Mouse (Mus musculus): ENCODE measurements around the gene Vps54.
"Not testable (repeated sequence)": the region's sequence is repeated elsewhere in the genome, so short reads cannot be mapped to it uniquely, and the experiment has no call there.

The Vps54 gene

DNA sequence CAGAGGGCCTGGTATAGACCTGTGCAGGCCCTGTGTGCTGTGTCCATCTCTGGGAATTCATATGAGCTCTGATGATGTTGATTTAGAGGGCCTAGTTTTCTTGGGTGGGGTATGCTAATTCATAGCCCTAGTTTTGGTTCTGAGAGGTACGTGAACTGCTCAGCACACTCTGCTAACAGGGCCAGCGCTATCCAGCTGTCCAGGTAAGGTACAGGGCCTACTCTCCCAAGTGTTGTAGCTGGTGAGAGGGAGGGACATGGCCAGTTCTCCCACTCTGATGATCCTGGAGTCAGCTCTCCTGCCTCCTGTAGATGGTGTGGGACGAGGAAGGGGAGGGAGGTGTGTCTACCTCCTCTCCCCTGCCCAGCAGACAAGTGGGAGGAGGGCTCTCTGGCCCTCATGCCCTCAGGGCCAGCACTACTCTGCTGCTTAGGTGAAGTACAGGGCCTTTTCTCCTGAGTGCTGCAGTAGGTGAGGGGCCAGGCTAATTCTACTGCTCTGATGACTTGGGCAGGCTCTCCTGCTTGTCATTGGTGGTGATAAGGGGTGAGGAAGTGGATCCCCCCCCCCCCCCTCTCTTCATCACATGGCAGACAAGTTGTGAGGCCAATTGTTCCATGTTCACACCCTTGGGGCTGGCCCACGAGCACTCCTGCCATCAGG, 8.3 kb downstream of the Vps54 start:
- no peak for DNase-seq

- no peak for DNase-seq
Measured at GRCm38 (mm10) chr11:21247940-21248339, 8.9 kb downstream of the Vps54 start.

DNA sequence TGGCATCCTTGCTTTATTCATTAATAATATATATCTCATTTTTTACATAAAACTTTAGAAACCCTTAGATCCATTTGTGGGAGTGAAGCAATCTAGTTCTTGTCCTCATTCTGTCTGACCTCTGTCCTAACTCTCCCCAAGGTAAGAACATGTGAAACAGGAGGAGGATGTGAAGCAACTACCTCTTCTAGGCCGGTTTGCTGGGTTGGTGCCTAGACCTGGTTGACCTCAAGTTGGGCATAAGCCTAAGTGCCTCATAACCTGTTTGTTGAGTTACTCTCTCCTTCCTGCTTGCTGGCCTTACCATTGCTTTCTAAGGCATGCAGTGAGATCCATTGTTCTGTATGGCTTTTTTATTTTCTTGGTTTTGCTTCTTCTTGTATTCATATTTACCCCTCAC, 11.3 kb downstream of the Vps54 start:
- no peak for DNase-seq

GRCm38 (mm10) chr11:21258611-21259010, 19.5 kb downstream of the Vps54 start:
- DNase-seq = peak; percentile 4

DNA sequence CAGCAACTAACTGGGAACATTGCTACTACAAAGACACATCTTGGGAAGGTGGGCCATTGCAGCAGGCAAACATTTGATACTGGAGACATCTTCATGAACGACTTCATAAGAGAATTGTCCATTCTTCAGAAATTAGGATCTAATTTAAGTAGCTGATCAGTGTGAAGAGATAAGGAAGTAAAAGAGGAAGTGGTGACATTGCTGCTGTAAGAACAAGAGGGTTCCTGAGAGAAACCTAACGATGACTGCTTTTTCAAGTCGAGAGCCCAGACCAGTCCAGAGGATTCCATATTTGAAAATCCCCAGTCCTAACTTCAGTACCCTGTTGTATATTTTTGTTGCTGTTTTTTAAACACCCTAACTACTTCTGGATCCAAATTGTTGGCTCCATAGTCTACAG, 26.3 kb downstream of the Vps54 start:
- no peak for DNase-seq

DNA sequence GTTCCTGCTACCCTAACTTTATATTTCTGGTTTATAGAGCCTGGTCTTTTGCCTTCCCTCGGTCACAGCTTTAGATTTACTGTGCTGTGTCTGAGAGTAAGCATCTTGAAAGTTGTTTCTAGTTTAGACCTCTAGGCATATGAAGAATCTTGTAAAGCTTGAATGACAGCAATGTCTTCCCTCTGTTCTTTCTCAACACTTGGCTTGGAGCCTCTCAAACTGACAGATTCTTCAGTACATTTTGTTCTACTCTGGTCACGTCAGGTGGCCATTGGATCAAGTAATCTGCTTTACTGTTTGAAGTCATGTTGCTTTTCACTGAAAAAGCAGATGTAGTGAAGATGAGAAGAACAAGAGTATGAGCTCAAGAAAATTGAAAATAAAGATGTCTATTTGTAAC, 37.1 kb downstream of the Vps54 start:
- no peak for DNase-seq

DNA sequence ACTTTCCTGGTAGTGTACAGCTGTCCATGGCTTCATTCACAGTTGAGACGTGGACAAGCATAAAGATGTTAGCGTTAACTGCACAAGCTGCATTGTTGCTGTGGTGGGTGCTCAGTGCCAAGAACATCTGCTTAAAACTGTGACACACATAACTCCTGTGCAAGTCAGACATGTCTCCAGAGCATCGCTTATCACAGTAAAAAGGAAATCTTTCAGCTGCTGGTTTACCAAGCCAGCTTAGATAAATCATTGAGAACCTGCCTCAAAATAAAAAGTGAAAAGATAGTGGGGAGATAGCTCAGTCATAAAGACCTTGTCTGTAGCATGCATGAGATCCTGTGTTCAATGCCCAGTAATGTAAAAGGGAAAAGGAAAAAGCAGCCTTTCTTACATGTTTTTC, 47.3 kb downstream of the Vps54 start:
- no peak for DNase-seq

GRCm38 (mm10) chr11:21288153-21288552, 49.1 kb downstream of the Vps54 start:
- not testable (repeated sequence) for DNase-seq

DNA sequence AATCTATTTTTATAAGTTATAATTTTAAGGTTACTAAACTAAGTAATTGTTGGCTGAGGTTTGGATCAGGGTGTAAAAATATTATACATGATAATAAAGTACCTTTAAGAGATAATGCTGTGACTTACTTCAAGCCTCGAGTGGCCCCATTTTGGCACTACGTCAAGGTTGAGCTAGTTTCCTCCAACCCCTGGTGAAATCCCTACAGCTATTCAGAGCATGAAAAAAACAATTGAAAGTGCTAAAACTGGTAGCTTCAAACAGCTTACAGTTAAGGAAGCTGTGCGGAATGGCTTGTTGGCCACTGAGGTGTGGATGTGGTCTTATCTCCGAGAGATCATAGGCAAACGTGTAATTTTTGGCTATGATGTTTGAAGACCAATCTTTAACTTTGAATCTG, 56.4 kb downstream of the Vps54 start:
- no peak for DNase-seq

DNA sequence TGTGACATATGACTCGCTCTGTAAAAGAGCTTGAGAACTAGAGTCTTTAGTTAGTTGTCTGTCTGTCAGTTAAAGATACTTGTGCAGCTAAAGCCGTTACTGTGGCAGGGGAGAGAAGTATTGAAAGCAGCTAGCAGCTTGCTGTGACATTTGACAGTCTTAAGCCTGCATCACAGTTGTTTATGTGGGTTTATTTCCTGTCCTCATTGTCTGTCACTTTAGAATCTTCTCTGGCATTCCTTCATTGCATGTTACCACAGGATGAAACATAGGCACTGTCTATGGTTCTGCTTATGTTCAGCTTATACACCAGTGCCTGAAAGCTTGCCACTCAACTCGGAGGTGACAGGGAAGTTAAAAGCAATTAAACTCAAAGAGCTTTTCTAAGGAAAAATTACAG, 64.5 kb downstream of the Vps54 start:
- no peak for DNase-seq

- DNase-seq = no peak
Measured at GRCm38 (mm10) chr11:21307078-21307668, 68.1 kb downstream of the Vps54 start.

DNA sequence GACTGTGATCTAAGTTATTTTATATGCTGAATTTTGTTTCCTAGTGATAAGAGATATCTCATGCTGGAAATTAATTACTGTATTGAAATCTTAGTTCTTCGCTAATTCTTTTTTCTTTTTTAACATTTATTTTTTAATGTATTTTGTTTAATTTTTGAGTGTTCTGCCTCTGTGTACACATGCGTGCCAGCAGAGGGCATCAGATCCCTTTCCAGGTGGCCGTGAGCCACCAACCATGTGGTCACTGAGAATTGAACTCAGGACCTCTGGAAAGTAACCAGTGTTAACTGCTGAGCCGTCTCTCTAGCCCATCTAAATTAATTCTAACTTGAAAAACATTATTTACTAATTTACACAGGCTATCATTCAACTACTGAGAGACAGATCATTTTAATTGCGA, 69.0 kb downstream of the Vps54 start:
- DNase-seq = no peak

DNA sequence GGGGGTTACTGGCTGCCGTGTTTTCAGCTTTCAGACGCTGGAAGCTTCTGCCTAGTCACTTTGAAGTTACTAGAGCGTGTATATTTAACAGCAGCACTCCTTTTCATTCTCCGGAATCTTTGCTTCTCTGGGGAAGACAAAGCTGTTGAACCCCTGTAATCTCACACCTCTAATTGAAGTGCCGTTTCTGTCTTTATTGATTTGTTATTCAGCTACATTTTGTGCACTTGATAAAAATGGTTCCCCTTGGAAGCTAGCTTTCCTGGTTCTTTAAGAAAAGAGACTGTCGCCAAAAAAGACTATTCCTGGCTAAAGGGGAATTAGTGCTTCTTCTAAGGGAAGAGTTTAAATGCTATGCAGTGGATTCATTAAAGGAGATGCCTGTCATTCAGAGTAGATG, 70.4 kb downstream of the Vps54 start:
- no peak for DNase-seq

- DNase-seq = peak; percentile 95
Measured at GRCm38 (mm10) chr11:21313922-21314657, 75.0 kb downstream of the Vps54 start.

- DNase-seq = no peak
Measured at GRCm38 (mm10) chr11:21321577-21321976, 82.5 kb downstream of the Vps54 start.

DNA sequence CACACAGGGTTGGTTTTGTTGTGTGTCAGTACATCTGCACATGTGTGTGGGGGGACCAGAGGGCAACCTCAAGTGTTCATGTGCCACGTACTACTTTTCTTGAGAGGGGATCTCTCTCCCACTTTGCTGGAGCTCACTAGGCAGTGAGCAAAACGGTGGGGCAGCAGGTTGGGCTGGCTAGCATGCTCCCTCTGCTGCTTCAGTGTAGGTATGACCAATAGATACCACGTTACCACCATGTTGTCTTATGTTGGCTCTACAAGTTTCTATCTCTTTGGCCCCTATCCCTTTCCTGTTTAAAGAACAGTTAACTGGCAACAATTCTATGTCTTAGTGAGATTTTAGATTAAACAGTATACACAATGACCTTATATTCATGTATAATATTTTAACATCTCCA, 83.3 kb downstream of the Vps54 start:
- DNase-seq = no peak

DNA sequence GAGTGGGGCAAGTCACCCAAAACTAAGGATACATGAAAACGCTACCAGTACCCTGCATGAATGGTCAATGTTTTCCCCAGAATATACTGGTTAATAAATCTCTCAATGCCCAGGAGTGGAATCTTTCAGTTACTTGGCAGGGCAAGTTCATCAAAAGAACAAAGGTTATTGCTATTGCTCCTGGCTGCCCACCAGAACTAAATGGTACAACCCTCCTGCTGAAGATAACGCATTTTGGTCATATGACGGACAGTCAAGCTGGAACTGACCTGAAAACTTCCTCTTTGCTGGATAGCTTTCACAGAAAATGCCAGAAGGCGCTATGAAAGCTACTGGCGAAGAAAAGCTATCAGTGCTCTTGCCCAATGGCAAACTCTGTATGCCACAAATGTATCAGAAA, 86.7 kb downstream of the Vps54 start:
- DNase-seq = peak; percentile 73

- peak; percentile 84 for DNase-seq
Measured at GRCm38 (mm10) chr11:21326770-21327169, 87.7 kb downstream of the Vps54 start.

GRCm38 (mm10) chr11:21327486-21327885, 88.4 kb downstream of the Vps54 start:
- DNase-seq = no peak

DNA sequence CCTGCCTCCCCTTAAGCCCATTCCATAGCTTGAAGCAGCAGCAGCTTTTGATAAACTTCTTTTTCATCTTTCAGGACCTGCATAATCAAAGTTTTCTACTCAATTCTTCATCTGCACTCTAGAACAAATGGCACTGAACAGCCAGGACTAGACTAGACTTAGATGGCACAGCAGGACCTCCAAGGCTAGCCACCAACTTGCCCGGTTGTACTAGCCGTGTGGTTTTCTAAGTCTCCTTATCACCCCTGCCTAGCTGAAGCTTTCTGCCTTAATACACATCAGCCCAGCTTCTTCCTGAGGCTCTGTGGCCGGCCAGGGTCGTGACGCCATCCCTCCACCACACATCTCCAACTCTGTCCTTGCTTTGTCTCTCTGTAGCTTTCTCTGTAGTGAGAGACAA, 89.1 kb downstream of the Vps54 start:
- DNase-seq = peak; percentile 51

DNA sequence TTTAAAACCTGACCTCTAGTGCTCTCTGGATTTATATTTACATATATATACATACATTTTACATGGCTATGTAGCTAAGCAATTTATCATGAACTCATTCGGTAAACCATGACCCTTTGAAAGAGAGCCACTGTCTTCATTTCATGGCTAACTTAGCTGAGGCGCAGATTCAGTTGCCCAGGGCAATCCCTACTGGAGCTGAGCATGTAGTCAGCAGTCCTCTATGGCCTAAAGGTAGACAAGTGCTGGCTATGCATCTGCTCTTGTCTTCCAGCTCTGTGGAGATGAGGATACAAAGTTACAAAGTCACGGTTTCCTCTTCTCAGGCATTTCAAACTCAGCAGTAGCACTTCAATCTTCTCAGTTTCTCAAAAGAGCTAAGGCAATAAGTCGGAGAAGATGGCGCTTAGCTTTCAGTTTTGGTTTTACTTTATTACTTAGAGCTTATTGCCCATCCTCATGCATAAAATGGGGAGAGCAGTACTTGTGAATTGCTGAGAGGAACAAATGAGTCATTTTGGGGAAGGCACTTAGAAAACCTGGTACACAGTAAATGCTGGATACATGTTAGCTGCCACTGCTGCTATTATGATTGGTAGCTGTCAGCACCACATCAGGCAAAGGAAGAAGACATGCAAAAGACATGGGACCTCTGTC, 93.7 kb downstream of the Vps54 start:
- DNase-seq = peak; percentile 42

GRCm38 (mm10) chr11:21337855-21338254, 98.8 kb downstream of the Vps54 start:
- DNase-seq = no peak

DNA sequence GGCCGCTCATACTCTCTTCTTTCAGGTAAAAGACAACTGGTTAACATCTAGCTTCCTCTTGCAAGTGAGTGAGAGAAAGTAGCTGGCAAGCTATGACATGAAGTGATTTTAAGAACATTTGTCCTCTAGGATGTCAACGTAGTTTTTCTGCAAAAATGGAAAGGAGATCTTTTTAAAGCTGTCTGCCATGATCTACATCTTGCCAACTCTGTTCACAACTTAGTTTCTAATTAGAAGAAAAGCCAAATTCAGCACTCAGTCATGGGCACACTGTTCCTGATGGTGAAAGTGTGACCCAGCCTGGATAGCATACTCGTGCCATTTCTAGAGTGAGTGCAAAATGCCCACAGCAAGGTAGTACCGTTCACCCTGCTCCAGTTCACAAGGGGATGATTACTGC, 100.0 kb downstream of the Vps54 start:
- DNase-seq = no peak

DNA sequence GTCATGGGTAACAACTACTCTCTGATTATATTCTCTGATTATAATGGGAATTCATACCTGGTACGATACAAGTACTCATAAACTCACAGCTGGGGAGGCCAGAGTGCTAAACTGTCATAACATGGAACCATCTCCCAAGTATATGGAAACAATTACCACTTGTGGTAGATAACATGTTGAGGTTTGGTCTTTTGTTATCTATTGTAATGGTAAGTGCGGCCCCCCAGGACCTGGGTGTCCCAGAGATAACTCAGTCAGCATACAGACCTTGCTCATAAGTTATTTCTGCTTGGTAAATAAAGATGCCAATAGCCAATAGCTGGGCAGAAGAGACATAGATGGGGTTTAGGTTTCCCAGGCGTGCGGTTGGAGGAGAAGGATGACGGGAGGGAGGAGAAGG, 104.4 kb downstream of the Vps54 start:
- no peak for DNase-seq

All from heart, adult 11 months (tissue).